Mouse (Mus musculus) erythroblast, embryonic 14.5 days (primary cell): ENCODE data around the gene Anxa11.
"Not testable (repeated sequence)": the region's sequence is repeated elsewhere in the genome, so short reads cannot be mapped to it uniquely, and the experiment has no call there.

ENCODE experiments used
- GATA1 ChIP-seq: IDR thresholded peaks from 2 replicates; pipeline ENCODE4 v1.6.1; 2012; ENCODE audit warnings: low read length, inconsistent platforms, mixed read lengths
- TAL1 ChIP-seq: IDR thresholded peaks from 3 replicates; pipeline ENCODE4 v1.6.1; 2012; ENCODE audit warnings: low read length, inconsistent platforms, mixed read lengths

- not testable (repeated sequence) for TF ChIP-seq GATA1, TAL1
Measured at GRCm38 (mm10) chr14:25903000-25903399, 61.0 kb downstream of the Anxa11 start, which contains the start of gene Plac9a.
